7 mouse cellular contexts compared by ENCODE assay signal in genomic region chr16:35817255-35818089, GRCm38 (mm10). TPM values are rescaled to one million over a fixed set of nuclear protein-coding genes. Genes with fewer than 3 reads are reported as not detected.
A peak's percentile ranks its signal among the peaks of the same experiment; 100 is the strongest.
DNase-seq lines count a peak whose midpoint lies in the region; ATAC-seq lines count a peak whose summit lies in the region.

No protein-coding gene starts in this region.

- H3K9ac ChIP-seq in limb, embryonic 12.5 days (replicated peaks): no peak overlapping the region
- H3K9ac ChIP-seq in midbrain, embryonic 16.5 days (ENCODE audit: low read depth, low read length): no peak overlapping the region

- H3K4me1 ChIP-seq in limb, embryonic 12.5 days (replicated peaks): peaks cover 5% of the 10 kb centered on the region; the same call in 1 of the 2 replicates
- no peaks in the 10 kb centered on the region for H3K4me1 ChIP-seq in midbrain, embryonic 16.5 days (ENCODE audit: control insufficient read depth, insufficient read depth, low read length)

- peaks cover 28% of the 10 kb centered on the region for H3K36me3 ChIP-seq in limb, embryonic 12.5 days
- peaks cover 5% of the 10 kb centered on the region; the same call in 1 of the 2 replicates for H3K36me3 ChIP-seq in midbrain, embryonic 16.5 days (ENCODE audit: control insufficient read depth, insufficient read depth, low read length)

- peak; percentile 87 for DNase-seq in adrenal gland, postnatal 10 days
- peak; percentile 82 for DNase-seq in embryo, embryonic 9.5 days (ENCODE audit: extremely low spot score)
- peak; percentile 81 to 91 for DNase-seq in heart, adult 18-20 months
- peak; percentile 67 to 89 for DNase-seq in kidney, adult 8-10 months
- DNase-seq in spleen, postnatal 10 days (ENCODE audit: low spot score in 2 of 2): peak; percentile 80 to 85

- ATAC-seq in limb, embryonic 12.5 days (ENCODE audit: insufficient number of reproducible peaks, insufficient read depth, low FRiP score, low TSS enrichment, low read depth): 0 out of 2 replicates have a peak, but pooled peaks have one; percentile 26
- peak; percentile 92 for ATAC-seq in midbrain, embryonic 16.5 days

- H3K4me2 ChIP-seq in limb, embryonic 12.5 days: no peak overlapping the region
- H3K4me2 ChIP-seq in midbrain, embryonic 16.5 days (ENCODE audit: low read length): no peak overlapping the region

- no peak overlapping the region for H3K4me3 ChIP-seq in limb, embryonic 12.5 days (replicated peaks)
- no peak overlapping the region for H3K4me3 ChIP-seq in midbrain, embryonic 16.5 days (ENCODE audit: low read depth, low read length)

- H3K27me3 ChIP-seq in limb, embryonic 12.5 days: no peaks in the 10 kb centered on the region
- no peaks in the 10 kb centered on the region for H3K27me3 ChIP-seq in midbrain, embryonic 16.5 days (ENCODE audit: control insufficient read depth, insufficient read depth, low read depth, low read length)

- no peaks in the 10 kb centered on the region for H3K9me3 ChIP-seq in limb, embryonic 12.5 days
- H3K9me3 ChIP-seq in midbrain, embryonic 16.5 days (replicated peaks; ENCODE audit: control insufficient read depth, low read length, poor library complexity, severe bottlenecking): no peaks in the 10 kb centered on the region

- no peak overlapping the region for H3K27ac ChIP-seq in limb, embryonic 12.5 days
- no peak overlapping the region for H3K27ac ChIP-seq in midbrain, embryonic 16.5 days (ENCODE audit: low read length)

- 38% methylated on average over 13 of the region's 13 CpGs for WGBS in limb, embryonic 12.5 days
- WGBS in midbrain, embryonic 16.5 days: 32% methylated on average over 13 of the region's 13 CpGs

RNA-seq across cellular contexts. Expression of gene Hspbap1, which starts 47.3 kb away (rescaled TPM):
- 1 to 10 TPM; 4.2 to 4.7 TPM for total RNA-seq in adrenal gland, postnatal 10 days (2021)
- 1 to 10 TPM; 2.4 to 3.2 TPM for total RNA-seq in heart, adult 18-20 months (2021)
- 21.6 and 22.9 TPM in 2 replicates for polyA plus RNA-seq in limb, embryonic 12.5 days (2016; fragmentation: Nextera tagmentation; extraction: Ambion mirVana)
- 16.1 TPM in 2 replicates for polyA plus RNA-seq in midbrain, embryonic 16.5 days (2015; fragmentation: Nextera tagmentation; extraction: Ambion mirVana)

RNA-seq across cellular contexts. Expression of gene Dirc2, which starts 48.3 kb away (rescaled TPM):
- 10 to 100 TPM; 27.0 to 30.1 TPM for total RNA-seq in adrenal gland, postnatal 10 days (2021)
- total RNA-seq in heart, adult 18-20 months (2021): 10 to 100 TPM; 56.4 to 59.9 TPM
- polyA plus RNA-seq in limb, embryonic 12.5 days (2016; fragmentation: Nextera tagmentation; extraction: Ambion mirVana): 17.0 and 21.3 TPM in 2 replicates
- 30.7 and 32.0 TPM in 2 replicates for polyA plus RNA-seq in midbrain, embryonic 16.5 days (2015; fragmentation: Nextera tagmentation; extraction: Ambion mirVana)

RNA-seq across cellular contexts. Expression of gene Parp14, which starts 53.9 kb away (rescaled TPM):
- total RNA-seq in adrenal gland, postnatal 10 days (2021): 10 to 100 TPM in 1 of 2 experiments, 1 to 10 TPM in 1; 7.2 to 12.1 TPM
- 10 to 100 TPM; 12.2 to 12.9 TPM for total RNA-seq in heart, adult 18-20 months (2021)
- polyA plus RNA-seq in limb, embryonic 12.5 days (2016; fragmentation: Nextera tagmentation; extraction: Ambion mirVana): 0.43 and 0.46 TPM in 2 replicates
- polyA plus RNA-seq in midbrain, embryonic 16.5 days (2015; fragmentation: Nextera tagmentation; extraction: Ambion mirVana): 0.15 and 0.27 TPM in 2 replicates
